Mouse (Mus musculus) lung, adult 18-20 months (tissue): ENCODE data around the gene Ghsr.

Source experiments
- DNase-seq, 2 experiments: peaks; one replicate each; pipeline ENCODE4 v3.0.0; 2022; ENCODE audit warnings: mixed read lengths in 2 of 2

Gene Ghsr

GRCm38 (mm10) chr3:27413566-27413965 lies 42.4 kb downstream of the Ghsr start:
- DNase-seq: no peak

GRCm38 (mm10) chr3:27416786-27417185 lies 45.6 kb downstream of the Ghsr start:
- no peak for DNase-seq

- DNase-seq: no peak
Observed at GRCm38 (mm10) chr3:27418602-27419001, 47.5 kb downstream of the Ghsr start.

GRCm38 (mm10) chr3:27421980-27422379 lies 50.8 kb downstream of the Ghsr start:
- no peak for DNase-seq

GRCm38 (mm10) chr3:27422521-27422920 lies 51.4 kb downstream of the Ghsr start:
- no peak for DNase-seq

GRCm38 (mm10) chr3:27424049-27424667 lies 53.0 kb downstream of the Ghsr start:
- no peak for DNase-seq

- DNase-seq: no peak
Observed at GRCm38 (mm10) chr3:27427406-27427805, 56.3 kb downstream of the Ghsr start.
